8 mouse cellular contexts compared by ENCODE assay signal in genomic region chr13:37880581-37881130, GRCm38 (mm10).
DNase-seq lines count a peak whose midpoint lies in the region; ATAC-seq and TF ChIP-seq lines count a peak whose summit lies in the region.

No protein-coding gene starts in this region.

- no peaks in the 10 kb centered on the region for H3K36me3 ChIP-seq in kidney, adult 2 months (ENCODE audit: control insufficient read depth, insufficient read depth, low read length)
- no peaks in the 10 kb centered on the region for H3K36me3 ChIP-seq in embryonic facial prominence, embryonic 14.5 days (ENCODE audit: control insufficient read depth, insufficient read depth, low read length)
- no peaks in the 10 kb centered on the region for H3K36me3 ChIP-seq in limb, embryonic 13.5 days
- H3K36me3 ChIP-seq in stomach, embryonic 14.5 days (ENCODE audit: control insufficient read depth, insufficient read depth, low read length): no peaks in the 10 kb centered on the region

- TF ChIP-seq POLR2A in kidney, adult 2 months (IDR thresholded peaks at IDR 0.05; ENCODE audit: low read depth, low read length): no peak

- H3K4me3 ChIP-seq in kidney, adult 2 months (ENCODE audit: insufficient read depth, low read depth, low read length): no peak overlapping the region
- no peak overlapping the region for H3K4me3 ChIP-seq in embryonic facial prominence, embryonic 14.5 days (ENCODE audit: low read depth, low read length)
- H3K4me3 ChIP-seq in limb, embryonic 13.5 days: no peak overlapping the region
- no peak overlapping the region for H3K4me3 ChIP-seq in stomach, embryonic 14.5 days (ENCODE audit: low read depth, low read length)

- H3K9ac ChIP-seq in embryonic facial prominence, embryonic 14.5 days (ENCODE audit: low read depth, low read length): no peak overlapping the region
- H3K9ac ChIP-seq in limb, embryonic 13.5 days: no peak overlapping the region; the same call in 1 of the 2 replicates
- H3K9ac ChIP-seq in stomach, embryonic 14.5 days (replicated peaks; ENCODE audit: low read depth, low read length): no peak overlapping the region

- ATAC-seq in embryonic facial prominence, embryonic 14.5 days (ENCODE audit: low read depth): no peak
- no peak for ATAC-seq in limb, embryonic 13.5 days (ENCODE audit: low FRiP score, low read depth)
- ATAC-seq in stomach, embryonic 14.5 days (ENCODE audit: insufficient number of reproducible peaks, insufficient read depth, low FRiP score, low read depth): no peak
- no peak for ATAC-seq in cerebellum, adult (ENCODE audit: insufficient number of reproducible peaks, low FRiP score, low TSS enrichment)

- peak; percentile 41 for DNase-seq in kidney, adult 2 months
- DNase-seq in kidney, adult 11 months: no peak
- peak; percentile 58 for DNase-seq in embryonic facial prominence, embryonic 14.5 days (ENCODE audit: low spot score)
- no peak for DNase-seq in cerebellum, postnatal 10 days
- no peak for DNase-seq in spleen, adult 18-20 months

- WGBS in kidney, adult 2 months: 33% methylated on average over 9 of the region's 9 CpGs
- WGBS in embryonic facial prominence, embryonic 14.5 days: 39% methylated on average over 9 of the region's 9 CpGs
- WGBS in limb, embryonic 13.5 days: 45% methylated on average over 9 of the region's 9 CpGs
- WGBS in stomach, embryonic 14.5 days: 36% methylated on average over 9 of the region's 9 CpGs

- no peaks in the 10 kb centered on the region for H3K27me3 ChIP-seq in kidney, adult 2 months (replicated peaks; ENCODE audit: control insufficient read depth, insufficient read depth, low read length)
- H3K27me3 ChIP-seq in embryonic facial prominence, embryonic 14.5 days (replicated peaks; ENCODE audit: control insufficient read depth, insufficient read depth, low read length): no peaks in the 10 kb centered on the region
- H3K27me3 ChIP-seq in limb, embryonic 13.5 days: no peaks in the 10 kb centered on the region
- no peaks in the 10 kb centered on the region for H3K27me3 ChIP-seq in stomach, embryonic 14.5 days (ENCODE audit: control insufficient read depth, insufficient read depth, low read length)

- peak overlapping the region; percentile 71 for H3K27ac ChIP-seq in kidney, adult 2 months (ENCODE audit: insufficient read depth, low read depth, low read length)
- H3K27ac ChIP-seq in embryonic facial prominence, embryonic 14.5 days (replicated peaks; ENCODE audit: low read depth, low read length): 0 out of 2 replicates have a peak overlapping the region, but pooled peaks have one; percentile 40
- peak overlapping the region; percentile 33; the same call in 1 of the 2 replicates for H3K27ac ChIP-seq in limb, embryonic 13.5 days
- H3K27ac ChIP-seq in stomach, embryonic 14.5 days (ENCODE audit: low read length): peak overlapping the region; percentile 79

- no peaks in the 10 kb centered on the region for H3K9me3 ChIP-seq in embryonic facial prominence, embryonic 14.5 days (ENCODE audit: control insufficient read depth, low read length)
- H3K9me3 ChIP-seq in limb, embryonic 13.5 days: no peaks in the 10 kb centered on the region
- H3K9me3 ChIP-seq in stomach, embryonic 14.5 days (ENCODE audit: control insufficient read depth, low read depth, low read length): no peaks in the 10 kb centered on the region

- 0 out of 2 replicates have a peak, but pooled peaks have one; percentile 2 for TF ChIP-seq CTCF in kidney, adult 2 months (conservative IDR thresholded peaks at IDR 0.05; ENCODE audit: insufficient read depth, insufficient read length, low read depth, low read length)

- peak overlapping the region; percentile 18; the same call in 1 of the 2 replicates for H3K4me2 ChIP-seq in embryonic facial prominence, embryonic 14.5 days (ENCODE audit: low read depth, low read length)
- 0 out of 2 replicates have a peak overlapping the region, but pooled peaks have one; percentile 9 for H3K4me2 ChIP-seq in limb, embryonic 13.5 days (replicated peaks)
- no peak overlapping the region for H3K4me2 ChIP-seq in stomach, embryonic 14.5 days (replicated peaks; ENCODE audit: low read depth, low read length)

- H3K4me1 ChIP-seq in kidney, adult 2 months (ENCODE audit: control insufficient read depth, insufficient read depth, low read length): peaks cover 61% of the 10 kb centered on the region
- H3K4me1 ChIP-seq in embryonic facial prominence, embryonic 14.5 days (ENCODE audit: control insufficient read depth, insufficient read depth, low read length): peaks cover 20% of the 10 kb centered on the region
- H3K4me1 ChIP-seq in limb, embryonic 13.5 days: peaks cover 49% of the 10 kb centered on the region
- H3K4me1 ChIP-seq in stomach, embryonic 14.5 days (ENCODE audit: control insufficient read depth, insufficient read depth, low read length): peaks cover 51% of the 10 kb centered on the region

Comparison
In these comparisons a context has a peak if more than half of its experiments do, and no peak if none do; other contexts are left out.
1. DNase-seq: peak in kidney, adult 2 months (single experiment) and embryonic facial prominence, embryonic 14.5 days (single experiment); none in kidney, adult 11 months (single experiment), cerebellum, postnatal 10 days (0 of 2) and spleen, adult 18-20 months (0 of 2).
2. Peak in every context shown above with its lines, with median percentiles within 50 percentile points of each other: H3K27ac ChIP-seq.